Mouse (Mus musculus) hindbrain, embryonic 14.5 days (tissue): ENCODE data around the gene Tcstv3. TPM values are rescaled to one million over a fixed set of nuclear protein-coding genes. Genes with fewer than 3 reads are reported as not detected.
"Not testable (repeated sequence)": the region's sequence is repeated elsewhere in the genome, so short reads cannot be mapped to it uniquely, and the experiment has no call there.

Experiments used
- ATAC-seq: fragments of 200-750 bp; cut with Nextera tagmentation; 2 replicates; pipeline ENCODE4 v1.8.0; 2017; ENCODE audit warnings: moderate number of reproducible peaks, mild to moderate bottlenecking, moderate TSS enrichment, moderate library complexity; ENCODE audit not compliant: low FRiP score
- DNase-seq: peaks from one replicate; pipeline ENCODE4 v3.0.0-alpha.2; 2015; ENCODE audit warnings: low spot score
- H3K27ac ChIP-seq: fragments of 300-500 bp; sonication (generic); 2 replicates; pipeline ENCODE4 v1.5.1; 2014; ENCODE audit warnings: mild to moderate bottlenecking, moderate library complexity
- H3K27me3 ChIP-seq: fragments of 300-500 bp; sonication (generic); 2 replicates; pipeline ENCODE4 v1.6.1; 2014; ENCODE audit warnings: mild to moderate bottlenecking, low read length, mixed read lengths; ENCODE audit not compliant: control insufficient read depth, insufficient read depth
- H3K36me3 ChIP-seq: fragments of 300-500 bp; sonication (generic); replicated peaks from 2 replicates; pipeline ENCODE4 v1.6.1; 2014; ENCODE audit not compliant: control insufficient read depth, insufficient read depth
- H3K4me1 ChIP-seq: fragments of 300-500 bp; sonication (generic); replicated peaks from 2 replicates; pipeline ENCODE4 v1.6.1; 2014; ENCODE audit warnings: antibody characterized with exemption, low read length, mixed read lengths; ENCODE audit not compliant: control insufficient read depth, insufficient read depth
- H3K4me2 ChIP-seq: fragments of 300-500 bp; sonication (generic); replicated peaks from 2 replicates; pipeline ENCODE4 v1.6.1; 2014; ENCODE audit warnings: mild to moderate bottlenecking, moderate library complexity
- H3K4me3 ChIP-seq: fragments of 300-500 bp; sonication (generic); replicated peaks from 2 replicates; pipeline ENCODE4 v1.5.1; 2014; ENCODE audit warnings: mild to moderate bottlenecking, low read length
- H3K9ac ChIP-seq: fragments of 300-500 bp; sonication (generic); 2 replicates; pipeline ENCODE4 v1.6.1; 2014
- H3K9me3 ChIP-seq: fragments of 300-500 bp; sonication (generic); 2 replicates; pipeline ENCODE4 v1.6.1; 2016; ENCODE audit warnings: low read length; ENCODE audit not compliant: control insufficient read depth
- whole genome bisulfite sequencing: fragments of 180-500 bp; shearing (Covaris S2); extraction: QIAGEN DNeasy Blood & Tissue Kit; methylation state at CpG from one replicate; pipeline ENCODE4 v1.1.7; 2014; 5-methylcytosine and 5-hydroxymethylcytosine counted together
- polyA plus RNA-seq: library from polyadenylated mRNA; unstranded; fragments of >200 nt; fragmentation: Nextera tagmentation; extraction: Ambion mirVana; gene quantifications from 2 replicates; pipeline ENCODE4 v1.2.1, GENCODE M21; 2014

Gene Tcstv3
- not detected in 2 replicates for polyA plus RNA-seq

DNA sequence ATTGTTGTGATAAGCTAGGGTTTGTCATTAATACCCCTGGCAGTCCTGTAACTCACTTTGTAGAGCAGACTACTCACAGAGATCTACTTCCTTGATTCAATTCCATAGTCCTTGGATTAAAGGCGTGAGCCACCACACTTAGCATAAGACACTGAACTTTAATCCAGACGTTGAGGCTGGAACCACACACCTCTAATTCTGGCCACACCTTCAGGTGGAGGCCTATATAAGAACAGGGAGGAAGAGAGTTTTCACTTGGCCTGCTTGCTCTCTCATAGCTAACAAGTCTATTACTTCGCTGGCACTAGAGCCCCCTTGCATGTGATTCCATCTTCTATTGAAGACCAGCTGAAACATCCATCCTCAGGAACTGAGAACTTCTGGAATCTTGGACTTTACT is at the start of gene Tcstv3:
TSS of gene Tcstv3 (plus strand) at position 301 of the 400 bp plus-strand sequence.
- not testable (repeated sequence) for ATAC-seq, H3K4me3 ChIP-seq, H3K4me1 ChIP-seq, H3K4me2 ChIP-seq, H3K27me3 ChIP-seq, H3K27ac ChIP-seq, DNase-seq, H3K36me3 ChIP-seq, H3K9ac ChIP-seq, H3K9me3 ChIP-seq
- 79% methylated on average over 3 of the region's 3 CpGs for WGBS

DNA sequence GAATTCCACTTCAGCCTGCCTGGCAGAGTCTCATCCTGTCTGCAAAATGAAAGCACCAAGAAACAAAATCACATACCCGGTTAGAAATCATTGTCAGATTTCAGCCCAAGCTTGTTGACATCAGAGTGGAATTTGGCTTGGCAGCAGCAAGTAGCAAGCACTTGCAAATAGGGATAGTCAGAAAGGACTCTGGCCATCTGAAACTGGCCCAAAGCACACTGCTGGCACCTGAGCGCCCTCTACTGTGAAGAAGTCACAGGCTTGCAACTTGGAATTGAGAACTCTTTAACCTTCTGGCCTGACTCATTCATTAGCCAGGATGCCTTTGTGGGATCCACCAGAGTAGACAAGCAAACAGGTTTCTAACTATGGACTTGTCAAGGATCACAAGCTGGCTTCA is 38.8 kb upstream of the Tcstv3 start:
- not testable (repeated sequence) for H3K4me3 ChIP-seq, DNase-seq, ATAC-seq, H3K9me3 ChIP-seq, H3K27ac ChIP-seq, H3K4me1 ChIP-seq, H3K4me2 ChIP-seq, H3K9ac ChIP-seq, H3K27me3 ChIP-seq, H3K36me3 ChIP-seq
- WGBS, result 24% methylated on average over 2 of the region's 2 CpGs

DNA sequence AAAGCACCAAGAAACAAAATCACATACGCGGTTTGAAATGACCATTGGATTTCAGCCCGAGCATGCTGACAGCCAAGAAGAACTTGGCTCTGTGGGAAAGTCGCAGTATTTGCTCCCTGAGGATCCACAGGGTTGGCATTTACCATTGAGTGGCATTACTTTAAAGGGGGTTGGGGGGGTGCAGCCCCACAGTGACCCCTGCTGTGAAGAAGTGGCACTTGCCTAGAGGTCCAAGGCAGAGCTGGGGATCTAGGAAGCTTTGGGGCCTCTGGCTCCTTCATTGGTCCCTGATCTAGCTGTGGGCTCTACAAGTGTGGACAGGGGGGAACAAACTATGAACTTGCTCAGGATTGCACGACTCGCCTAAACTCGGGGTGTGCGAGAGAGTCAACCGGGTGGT is 37.9 kb upstream of the Tcstv3 start:
- DNase-seq (no peak), ATAC-seq (no peak)
- Histone ChIP-seq H3K4me3 (no peak overlapping the region), H3K27me3 (no peaks in the 10 kb centered on the region), H3K9me3 (no peaks in the 10 kb centered on the region), H3K9ac (no peak overlapping the region), H3K4me2 (no peak overlapping the region), H3K27ac (no peak overlapping the region), H3K36me3 (no peaks in the 10 kb centered on the region), H3K4me1 (no peaks in the 10 kb centered on the region)
- 89% methylated on average over 9 of the region's 9 CpGs for WGBS

DNA sequence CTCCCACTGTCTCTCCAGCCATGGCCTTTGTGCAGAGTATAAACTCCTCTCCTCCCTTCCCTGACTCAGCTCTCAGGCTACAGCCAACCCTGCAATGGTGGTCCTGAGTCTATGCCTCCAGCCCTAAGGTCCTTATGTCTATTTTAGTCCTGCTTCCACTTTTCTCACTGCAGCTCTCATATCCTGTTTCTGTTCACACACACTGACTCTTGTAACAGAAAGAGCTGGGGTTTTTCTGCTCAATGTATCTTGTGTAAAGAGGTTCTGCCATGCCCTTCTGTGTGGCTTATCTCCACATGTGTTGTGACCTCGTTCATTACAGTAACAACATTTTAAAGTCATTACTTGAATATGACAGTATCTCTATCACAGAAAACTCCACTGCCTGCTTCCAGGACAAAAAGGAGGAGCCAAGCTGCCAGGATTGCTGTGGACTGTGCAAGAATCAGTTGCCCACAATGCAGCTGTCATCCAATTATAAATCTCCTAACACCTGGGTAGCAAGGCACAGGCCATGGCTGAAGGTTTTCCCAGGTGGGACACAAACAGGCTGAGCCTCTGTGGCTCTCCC is 17.3 kb upstream of the Tcstv3 start:
- WGBS, result 76% methylated on average over 1 of the region's 1 CpGs
- no peak for DNase-seq

DNA sequence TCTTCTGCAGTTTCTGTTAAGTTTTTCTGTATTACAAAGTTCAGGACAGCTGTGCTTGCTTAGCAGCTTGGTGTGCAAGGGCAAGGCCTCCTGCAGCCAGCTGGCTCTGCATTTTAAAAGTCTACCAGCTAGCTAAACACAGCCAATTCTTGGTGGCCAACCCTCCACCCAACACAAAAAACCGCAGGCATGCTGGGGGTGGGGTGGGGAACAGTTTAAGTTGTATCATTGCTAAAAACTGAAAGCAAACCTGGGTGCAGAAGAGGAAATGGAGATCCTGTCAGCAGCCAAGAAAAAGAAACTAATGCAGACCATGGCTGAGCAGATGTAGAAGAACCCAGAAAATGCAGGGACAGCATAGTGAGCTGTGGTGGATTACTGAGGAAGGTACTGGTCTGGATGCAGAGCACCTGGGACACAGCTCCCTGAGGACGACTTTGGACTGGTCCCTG is 16.7 kb upstream of the Tcstv3 start, which contains the start of gene BC147527:
TSS of gene BC147527 (plus strand) at position 402 of the 452 bp plus-strand sequence.
- Histone ChIP-seq H3K9ac (no peak within 1 kb of the TSS), H3K27me3 (no peaks in the 10 kb centered on the region), H3K9me3 (0 out of 2 replicates have a peak, but pooled peaks cover 4% of the 10 kb centered on the region), H3K36me3 (no peaks in the 10 kb centered on the region), H3K4me2 (no peak within 1 kb of the TSS), H3K27ac (no peak within 1 kb of the TSS), H3K4me1 (no peaks in the 10 kb centered on the region), H3K4me3 (no peak within 1 kb of the TSS)
- DNase-seq (no peak), ATAC-seq (no peak)
- 55% methylated on average over 2 of the region's 2 CpGs for WGBS

More for the DNA sequence above, 17.3 kb upstream of the Tcstv3 start:
- H3K36me3 ChIP-seq, result no peaks in the 10 kb centered on the region
- no peak overlapping the region for H3K4me3 ChIP-seq
- H3K9me3 ChIP-seq, result 0 out of 2 replicates have a peak, but pooled peaks cover 4% of the 10 kb centered on the region
- no peaks in the 10 kb centered on the region for H3K27me3 ChIP-seq
- H3K9ac ChIP-seq, result no peak overlapping the region
- no peak for ATAC-seq
- no peaks in the 10 kb centered on the region for H3K4me1 ChIP-seq
- H3K27ac ChIP-seq, result no peak overlapping the region
- H3K4me2 ChIP-seq, result no peak overlapping the region

DNA sequence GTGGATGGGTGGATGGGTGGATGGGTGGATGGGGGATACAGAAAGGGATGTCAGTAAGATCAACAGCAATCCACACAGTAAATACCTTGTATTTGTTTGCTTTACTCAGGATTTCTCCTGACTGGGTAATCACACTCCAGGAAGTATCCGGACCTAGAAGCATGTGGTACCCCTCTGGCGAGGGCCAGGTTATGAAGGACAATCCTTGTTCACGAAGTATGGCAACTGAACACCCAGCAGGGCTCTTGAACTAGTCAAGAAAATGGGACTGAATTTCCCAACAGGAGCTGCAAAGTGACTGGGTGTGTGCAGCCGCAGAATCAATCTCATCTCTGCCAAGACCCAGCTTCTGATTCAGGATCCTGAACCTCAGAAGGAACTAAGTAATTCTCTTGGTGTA is 15.8 kb upstream of the Tcstv3 start:
- H3K36me3 ChIP-seq, result no peaks in the 10 kb centered on the region
- H3K9ac ChIP-seq, result no peak overlapping the region
- no peaks in the 10 kb centered on the region for H3K4me1 ChIP-seq
- DNase-seq (no peak), ATAC-seq (no peak)
- 0 out of 2 replicates have a peak, but pooled peaks cover 4% of the 10 kb centered on the region for H3K9me3 ChIP-seq
- no peak overlapping the region for H3K4me3 ChIP-seq
- 85% methylated on average over 4 of the region's 4 CpGs for WGBS
- H3K27ac ChIP-seq, result no peak overlapping the region
- H3K4me2 ChIP-seq, result no peak overlapping the region
- H3K27me3 ChIP-seq, result no peaks in the 10 kb centered on the region

DNA sequence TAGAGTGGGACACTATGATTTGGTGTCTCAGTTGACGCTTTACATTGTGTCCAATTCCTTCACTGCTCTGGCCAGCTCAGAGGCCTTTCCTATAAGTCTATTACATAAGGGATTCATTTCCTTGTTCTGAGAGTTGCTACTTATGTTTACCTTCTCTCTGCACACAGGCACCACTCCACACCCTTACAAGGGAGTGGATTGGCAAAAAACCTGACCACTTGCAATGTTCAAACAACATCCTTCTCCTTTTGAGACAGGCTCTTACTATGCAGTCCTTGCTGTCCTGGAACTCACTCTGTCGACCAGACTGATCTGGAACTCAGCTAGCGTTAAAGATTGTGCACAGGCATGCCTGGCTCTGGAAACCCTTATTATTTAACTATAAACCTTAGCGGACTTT is 5.9 kb upstream of the Tcstv3 start:
- Histone ChIP-seq H3K9ac (no peak overlapping the region), H3K4me3 (no peak overlapping the region), H3K36me3 (no peaks in the 10 kb centered on the region), H3K27ac (no peak overlapping the region), H3K27me3 (no peaks in the 10 kb centered on the region), H3K4me2 (no peak overlapping the region), H3K4me1 (no peaks in the 10 kb centered on the region), H3K9me3 (no peaks in the 10 kb centered on the region)
- DNase-seq, result no peak
- WGBS, result 85% methylated on average over 4 of the region's 4 CpGs
- no peak for ATAC-seq

DNA sequence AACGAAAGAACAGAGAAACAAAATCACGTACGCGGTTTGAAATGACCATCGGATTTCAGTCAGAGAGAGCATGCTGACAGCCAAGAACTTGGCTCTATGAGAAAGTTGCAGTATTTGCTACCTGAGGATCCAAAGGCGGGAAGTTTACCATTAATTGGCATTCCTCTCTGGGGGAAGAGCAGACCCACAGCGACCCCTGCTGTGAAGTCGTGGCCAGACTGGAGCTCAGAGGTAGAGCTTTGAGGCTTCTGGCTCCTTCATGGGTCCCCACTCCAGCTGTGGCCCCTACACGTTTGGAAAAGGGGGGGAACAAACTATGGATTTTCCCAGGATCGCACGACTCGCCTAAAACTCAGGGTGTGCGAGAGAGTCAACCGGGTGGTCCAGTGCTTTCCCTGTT is 3.1 kb upstream of the Tcstv3 start:
- Histone ChIP-seq H3K4me3 (no peak overlapping the region), H3K36me3 (no peaks in the 10 kb centered on the region), H3K27ac (no peak overlapping the region), H3K4me1 (no peaks in the 10 kb centered on the region), H3K9me3 (no peaks in the 10 kb centered on the region), H3K27me3 (no peaks in the 10 kb centered on the region), H3K9ac (no peak overlapping the region), H3K4me2 (no peak overlapping the region)
- DNase-seq (no peak), ATAC-seq (no peak)
- 43% methylated on average over 14 of the region's 14 CpGs for WGBS

DNA sequence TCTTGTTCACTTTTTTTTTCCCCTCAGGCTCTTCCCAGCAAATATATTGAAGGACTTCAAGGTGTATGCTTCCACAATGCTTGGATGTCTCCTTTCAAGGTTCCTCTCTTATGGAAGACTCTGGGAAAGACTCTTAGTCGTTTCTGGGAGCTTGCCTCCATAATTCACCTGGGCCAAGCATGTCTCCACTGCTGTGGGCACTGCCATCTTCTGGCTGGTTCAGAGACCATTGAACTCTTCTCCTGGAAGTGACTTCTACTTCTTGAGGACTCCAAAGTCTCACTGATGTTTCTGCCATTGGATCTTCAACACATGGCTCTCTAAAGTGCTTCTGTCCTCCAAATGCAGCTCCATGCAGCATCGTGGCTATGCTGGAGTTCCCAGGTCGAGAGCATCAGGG is 3.5 kb downstream of the Tcstv3 start:
- DNase-seq (no peak), ATAC-seq (no peak)
- Histone ChIP-seq H3K27me3 (no peaks in the 10 kb centered on the region), H3K9ac (no peak overlapping the region), H3K27ac (no peak overlapping the region), H3K4me1 (no peaks in the 10 kb centered on the region), H3K9me3 (no peaks in the 10 kb centered on the region), H3K4me2 (no peak overlapping the region), H3K4me3 (no peak overlapping the region), H3K36me3 (no peaks in the 10 kb centered on the region)
- WGBS, result 70% methylated on average over 3 of the region's 3 CpGs

DNA sequence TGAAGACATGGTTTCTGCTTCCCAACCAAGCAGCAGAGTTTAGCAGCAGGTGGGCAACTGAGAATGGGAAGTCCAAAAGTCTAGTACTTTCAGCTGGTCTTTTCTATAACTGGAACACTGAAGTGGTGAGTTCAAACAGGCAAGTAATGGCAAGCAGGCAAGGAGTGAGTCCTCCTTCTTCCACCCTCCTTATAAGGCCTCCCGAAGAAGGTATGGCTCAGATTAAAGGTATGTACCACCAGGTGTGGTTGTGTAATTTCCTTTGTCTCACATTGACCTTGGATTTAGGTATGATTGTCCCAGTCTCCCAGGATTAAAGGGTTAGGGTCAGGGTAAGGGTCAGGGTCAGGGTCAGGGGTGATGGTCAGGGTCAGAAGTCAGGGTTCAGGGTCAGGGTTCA is 4.0 kb downstream of the Tcstv3 start:
- Histone ChIP-seq H3K36me3 (no peaks in the 10 kb centered on the region), H3K27me3 (no peaks in the 10 kb centered on the region), H3K9ac (no peak overlapping the region), H3K27ac (no peak overlapping the region), H3K4me1 (no peaks in the 10 kb centered on the region), H3K4me2 (no peak overlapping the region), H3K9me3 (no peaks in the 10 kb centered on the region), H3K4me3 (no peak overlapping the region)
- WGBS, result 96% methylated on average over 1 of the region's 1 CpGs
- no peak for ATAC-seq
- no peak for DNase-seq
